Mouse (Mus musculus): ENCODE results near the gene Zp2. TPM values are rescaled to one million over a fixed set of nuclear protein-coding genes. Genes with fewer than 3 reads are reported as not detected.

Zp2 gene
- polyA plus RNA-seq, 1 experiment: 1.1 TPM

- WGBS: 89% methylated on average over 10 of the region's 10 CpGs
- no peaks in the 10 kb centered on the region for H3K36me3 ChIP-seq (ENCODE audit: control insufficient read depth, insufficient read depth, low read length)
- no peaks in the 10 kb centered on the region for H3K4me1 ChIP-seq (replicated peaks; ENCODE audit: control insufficient read depth, insufficient read depth, low read length)
- DNase-seq: no peak
- no peaks in the 10 kb centered on the region for H3K27me3 ChIP-seq (ENCODE audit: control insufficient read depth, insufficient read depth, low read length)
- no peak within 1 kb of the TSS for H3K27ac ChIP-seq (ENCODE audit: control insufficient read depth, insufficient read depth, low read length)
- H3K4me3 ChIP-seq (ENCODE audit: control insufficient read depth, insufficient read depth, low read length): no peak within 1 kb of the TSS
- no peak for TF ChIP-seq CTCF (IDR thresholded peaks at IDR 0.05; ENCODE audit: borderline replicate concordance, control insufficient read depth, extremely low read depth, insufficient read depth, low read length, poor library complexity)
- no peak for TF ChIP-seq POLR2A (IDR thresholded peaks at IDR 0.05; ENCODE audit: control insufficient read depth, extremely low read depth, insufficient read depth, low read length, poor library complexity)
Measured at GRCm38 (mm10) chr7:120173603-120174244, 28.6 kb upstream of the Zp2 start, which contains the start of gene Anks4b. Anks4b (plus strand) TSS chr7:120173858.

- H3K4me3 ChIP-seq (ENCODE audit: control insufficient read depth, insufficient read depth, low read length): no peak overlapping the region
- TF ChIP-seq CTCF (IDR thresholded peaks at IDR 0.05; ENCODE audit: borderline replicate concordance, control insufficient read depth, extremely low read depth, insufficient read depth, low read length, poor library complexity) (no peak), POLR2A (IDR thresholded peaks at IDR 0.05; ENCODE audit: control insufficient read depth, extremely low read depth, insufficient read depth, low read length, poor library complexity) (no peak)
- no peak overlapping the region for H3K27ac ChIP-seq (ENCODE audit: control insufficient read depth, insufficient read depth, low read length)
- no peaks in the 10 kb centered on the region for H3K36me3 ChIP-seq (ENCODE audit: control insufficient read depth, insufficient read depth, low read length)
- no peaks in the 10 kb centered on the region for H3K4me1 ChIP-seq (replicated peaks; ENCODE audit: control insufficient read depth, insufficient read depth, low read length)
- 84% methylated on average over 1 of the region's 1 CpGs for WGBS
- no peaks in the 10 kb centered on the region for H3K27me3 ChIP-seq (ENCODE audit: control insufficient read depth, insufficient read depth, low read length)
- no peak for DNase-seq
Measured at GRCm38 (mm10) chr7:120172188-120172700, 27.2 kb upstream of the Zp2 start.

- H3K4me1 ChIP-seq (replicated peaks; ENCODE audit: control insufficient read depth, insufficient read depth, low read length): no peaks in the 10 kb centered on the region
- H3K27ac ChIP-seq (ENCODE audit: control insufficient read depth, insufficient read depth, low read length): no peak overlapping the region
- DNase-seq: no peak
- 94% methylated on average over 11 of the region's 11 CpGs for WGBS
- no peaks in the 10 kb centered on the region for H3K27me3 ChIP-seq (ENCODE audit: control insufficient read depth, insufficient read depth, low read length)
- no peak for TF ChIP-seq CTCF (IDR thresholded peaks at IDR 0.05; ENCODE audit: borderline replicate concordance, control insufficient read depth, extremely low read depth, insufficient read depth, low read length, poor library complexity)
- TF ChIP-seq POLR2A (IDR thresholded peaks at IDR 0.05; ENCODE audit: control insufficient read depth, extremely low read depth, insufficient read depth, low read length, poor library complexity): no peak
- H3K36me3 ChIP-seq (ENCODE audit: control insufficient read depth, insufficient read depth, low read length): no peaks in the 10 kb centered on the region
- H3K4me3 ChIP-seq (ENCODE audit: control insufficient read depth, insufficient read depth, low read length): no peak overlapping the region
Measured at GRCm38 (mm10) chr7:120163581-120164251, 18.6 kb upstream of the Zp2 start.

- no peak for TF ChIP-seq POLR2A (IDR thresholded peaks at IDR 0.05; ENCODE audit: control insufficient read depth, extremely low read depth, insufficient read depth, low read length, poor library complexity)
- no peak for TF ChIP-seq CTCF (IDR thresholded peaks at IDR 0.05; ENCODE audit: borderline replicate concordance, control insufficient read depth, extremely low read depth, insufficient read depth, low read length, poor library complexity)
- Histone ChIP-seq H3K27ac (ENCODE audit: control insufficient read depth, insufficient read depth, low read length) (no peak overlapping the region), H3K4me1 (replicated peaks; ENCODE audit: control insufficient read depth, insufficient read depth, low read length) (no peaks in the 10 kb centered on the region), H3K4me3 (ENCODE audit: control insufficient read depth, insufficient read depth, low read length) (no peak overlapping the region), H3K36me3 (ENCODE audit: control insufficient read depth, insufficient read depth, low read length) (no peaks in the 10 kb centered on the region), H3K27me3 (ENCODE audit: control insufficient read depth, insufficient read depth, low read length) (no peaks in the 10 kb centered on the region)
- no peak for DNase-seq
- 63% methylated on average over 4 of the region's 4 CpGs for WGBS
Measured at GRCm38 (mm10) chr7:120158121-120158613, 13.1 kb upstream of the Zp2 start.

GRCm38 (mm10) chr7:120157575-120158061, 12.5 kb upstream of the Zp2 start:
- WGBS: 75% methylated on average over 5 of the region's 5 CpGs

GRCm38 (mm10) chr7:120156841-120157409, 11.8 kb upstream of the Zp2 start:
- no peaks in the 10 kb centered on the region for H3K27me3 ChIP-seq (ENCODE audit: control insufficient read depth, insufficient read depth, low read length)
- 49% methylated on average over 2 of the region's 2 CpGs for WGBS
- no peaks in the 10 kb centered on the region for H3K4me1 ChIP-seq (replicated peaks; ENCODE audit: control insufficient read depth, insufficient read depth, low read length)
- no peak overlapping the region for H3K4me3 ChIP-seq (ENCODE audit: control insufficient read depth, insufficient read depth, low read length)
- no peak for DNase-seq
- TF ChIP-seq CTCF (IDR thresholded peaks at IDR 0.05; ENCODE audit: borderline replicate concordance, control insufficient read depth, extremely low read depth, insufficient read depth, low read length, poor library complexity) (no peak), POLR2A (IDR thresholded peaks at IDR 0.05; ENCODE audit: control insufficient read depth, extremely low read depth, insufficient read depth, low read length, poor library complexity) (no peak)
- no peaks in the 10 kb centered on the region for H3K36me3 ChIP-seq (ENCODE audit: control insufficient read depth, insufficient read depth, low read length)
- no peak overlapping the region for H3K27ac ChIP-seq (ENCODE audit: control insufficient read depth, insufficient read depth, low read length)

More at GRCm38 (mm10) chr7:120157575-120158061, 12.5 kb upstream of the Zp2 start:
- Histone ChIP-seq H3K4me3 (ENCODE audit: control insufficient read depth, insufficient read depth, low read length) (no peak overlapping the region), H3K27me3 (ENCODE audit: control insufficient read depth, insufficient read depth, low read length) (no peaks in the 10 kb centered on the region), H3K36me3 (ENCODE audit: control insufficient read depth, insufficient read depth, low read length) (no peaks in the 10 kb centered on the region), H3K27ac (ENCODE audit: control insufficient read depth, insufficient read depth, low read length) (no peak overlapping the region), H3K4me1 (replicated peaks; ENCODE audit: control insufficient read depth, insufficient read depth, low read length) (no peaks in the 10 kb centered on the region)
- no peak for TF ChIP-seq POLR2A (IDR thresholded peaks at IDR 0.05; ENCODE audit: control insufficient read depth, extremely low read depth, insufficient read depth, low read length, poor library complexity)
- TF ChIP-seq CTCF (IDR thresholded peaks at IDR 0.05; ENCODE audit: borderline replicate concordance, control insufficient read depth, extremely low read depth, insufficient read depth, low read length, poor library complexity): no peak
- DNase-seq: no peak

All from thymus, adult 2 months (tissue).